Mouse (Mus musculus) lung, embryonic 14.5 days (tissue): ENCODE data around the gene Dscaml1. TPM values are rescaled to one million over a fixed set of nuclear protein-coding genes. Genes with fewer than 3 reads are reported as not detected.

Experiments
- ATAC-seq: fragments of 200-750 bp; cut with Nextera tagmentation; 2 replicates; pipeline ENCODE4 v1.8.0; 2017; ENCODE audit warnings: mild to moderate bottlenecking, moderate TSS enrichment, moderate library complexity; ENCODE audit not compliant: insufficient read depth
- DNase-seq: peaks from one replicate; pipeline ENCODE4 v3.0.0-alpha.2; 2015
- H3K27ac ChIP-seq: fragments of 300-500 bp; sonication (generic); 2 replicates; pipeline ENCODE4 v1.5.1; 2014; ENCODE audit warnings: low read depth, mild to moderate bottlenecking, moderate library complexity
- H3K27me3 ChIP-seq: fragments of 300-500 bp; sonication (generic); 2 replicates; pipeline ENCODE4 v1.6.1; 2014; ENCODE audit warnings: low read length, control low read depth; ENCODE audit not compliant: insufficient read depth
- H3K36me3 ChIP-seq: fragments of 300-500 bp; sonication (generic); 2 replicates; pipeline ENCODE4 v1.6.1; 2014; ENCODE audit warnings: control low read depth; ENCODE audit not compliant: insufficient read depth
- H3K4me1 ChIP-seq: fragments of 300-500 bp; sonication (generic); 2 replicates; pipeline ENCODE4 v1.6.1; 2014; ENCODE audit warnings: antibody characterized with exemption, control low read depth; ENCODE audit not compliant: insufficient read depth
- H3K4me2 ChIP-seq: fragments of 300-500 bp; sonication (generic); 2 replicates; pipeline ENCODE4 v1.6.1; 2014; ENCODE audit warnings: mild to moderate bottlenecking
- H3K4me3 ChIP-seq: fragments of 300-500 bp; sonication (generic); 2 replicates; pipeline ENCODE4 v1.5.1; 2014; ENCODE audit warnings: low read depth, low read length
- H3K9ac ChIP-seq: fragments of 300-500 bp; sonication (generic); 2 replicates; pipeline ENCODE4 v1.6.1; 2014
- H3K9me3 ChIP-seq: fragments of 300-500 bp; sonication (generic); 2 replicates; pipeline ENCODE4 v1.6.1; 2016; ENCODE audit warnings: low read depth, low read length, control low read depth
- CTCF ChIP-seq: IDR thresholded peaks from 2 replicates; pipeline ENCODE4 v1.5.1; 2016; ENCODE audit warnings: antibody characterized with exemption, low read depth
- WGBS: fragments of 180-500 bp; shearing (Covaris S2); extraction: QIAGEN DNeasy Blood & Tissue Kit; methylation state at CpG from one replicate; pipeline ENCODE4 v1.1.7; 2014; 5-methylcytosine and 5-hydroxymethylcytosine counted together
- polyA plus RNA-seq: library from polyadenylated mRNA; unstranded; fragments of >200 nt; fragmentation: Nextera tagmentation; extraction: Ambion mirVana; gene quantifications from 2 replicates; pipeline ENCODE4 v1.2.1, GENCODE M21; 2014

The Dscaml1 gene
- polyA plus RNA-seq, 1 experiment from 2014 or later, result 0.05 TPM

DNA sequence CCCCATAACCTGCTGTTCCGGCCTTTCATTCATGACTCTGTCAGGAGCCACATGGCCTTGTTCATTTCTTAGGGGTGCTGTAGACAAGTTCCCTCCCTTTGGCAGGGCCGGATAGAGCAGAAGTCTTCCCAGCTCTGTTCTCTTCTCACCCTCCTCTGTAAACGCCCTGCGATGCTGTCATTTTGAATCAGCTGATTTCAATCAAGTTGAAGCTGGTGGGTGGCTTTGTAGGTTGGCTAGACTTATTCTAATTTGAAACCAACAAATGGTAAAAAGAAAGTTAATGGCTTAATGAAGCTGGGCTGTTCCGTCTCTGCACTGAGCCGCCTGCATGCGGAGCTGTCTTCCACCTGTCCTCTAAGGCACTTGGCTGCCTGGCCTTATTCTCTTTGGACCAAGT is 161.3 kb downstream of the Dscaml1 start:
- WGBS, result 84% methylated on average over 7 of the region's 7 CpGs
- DNase-seq (no peak), ATAC-seq (no peak)
- no peaks in the 10 kb centered on the region for H3K27me3 ChIP-seq
- no peak for TF ChIP-seq CTCF
- H3K36me3 ChIP-seq, result no peaks in the 10 kb centered on the region
- no peaks in the 10 kb centered on the region for H3K9me3 ChIP-seq
- H3K4me2 ChIP-seq, result no peak overlapping the region
- H3K4me3 ChIP-seq, result no peak overlapping the region
- no peak overlapping the region for H3K27ac ChIP-seq
- H3K4me1 ChIP-seq, result no peaks in the 10 kb centered on the region
- no peak overlapping the region for H3K9ac ChIP-seq

DNA sequence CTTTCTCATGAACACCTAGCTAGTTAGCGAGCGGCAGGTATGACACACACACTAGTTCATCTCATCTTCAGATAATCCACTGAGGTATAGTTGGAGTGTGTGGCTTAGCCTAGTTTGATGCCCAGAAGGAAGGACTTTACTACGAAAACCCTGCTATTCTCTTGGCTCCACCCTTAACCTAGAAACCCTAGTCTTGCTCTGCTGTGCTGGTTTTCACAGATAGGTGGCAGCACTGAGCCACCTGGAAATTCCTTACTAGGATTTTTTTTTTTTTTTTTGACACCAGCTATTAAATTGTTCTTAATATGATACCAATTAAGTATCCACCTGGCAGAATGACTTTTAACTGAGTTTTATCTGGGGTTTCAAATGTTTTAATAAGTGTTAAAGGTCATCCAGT is 163.4 kb downstream of the Dscaml1 start:
- no peaks in the 10 kb centered on the region for H3K27me3 ChIP-seq
- H3K4me2 ChIP-seq, result no peak overlapping the region
- no peaks in the 10 kb centered on the region for H3K36me3 ChIP-seq
- no peaks in the 10 kb centered on the region for H3K4me1 ChIP-seq
- no peaks in the 10 kb centered on the region for H3K9me3 ChIP-seq
- no peak overlapping the region for H3K9ac ChIP-seq
- no peak overlapping the region for H3K27ac ChIP-seq
- no peak overlapping the region for H3K4me3 ChIP-seq
- 71% methylated on average over 3 of the region's 3 CpGs for WGBS
- ATAC-seq (no peak), DNase-seq (peak; percentile 81)
- peak; percentile 82 for TF ChIP-seq CTCF

DNA sequence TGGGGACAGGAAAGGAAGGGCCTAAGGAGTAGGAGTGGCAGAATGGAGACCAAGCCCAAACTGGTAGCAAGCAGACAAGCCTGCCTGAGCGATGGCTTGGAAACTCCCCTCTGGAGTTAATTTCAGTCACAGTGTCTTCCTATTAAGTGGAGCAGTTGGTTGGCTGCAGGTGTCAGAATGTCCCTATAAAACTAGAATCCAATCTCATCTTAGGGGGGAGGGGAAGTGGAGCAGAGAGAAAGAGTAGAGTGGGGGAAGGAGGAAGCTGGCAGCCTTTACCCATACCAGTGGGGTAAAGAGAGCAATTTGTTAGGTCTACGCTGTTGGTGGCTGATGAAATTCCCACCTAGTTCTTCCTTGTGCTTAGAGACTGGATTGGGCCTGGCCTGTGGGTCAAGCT is 164.6 kb downstream of the Dscaml1 start:
- Histone ChIP-seq H3K4me2 (no peak overlapping the region), H3K36me3 (no peaks in the 10 kb centered on the region), H3K9me3 (no peaks in the 10 kb centered on the region), H3K4me3 (no peak overlapping the region), H3K4me1 (no peaks in the 10 kb centered on the region), H3K9ac (no peak overlapping the region), H3K27ac (no peak overlapping the region), H3K27me3 (no peaks in the 10 kb centered on the region)
- DNase-seq, result no peak
- no peak for TF ChIP-seq CTCF
- ATAC-seq, result no peak
- 87% methylated on average over 2 of the region's 2 CpGs for WGBS

- H3K36me3 ChIP-seq, result no peaks in the 10 kb centered on the region
- ATAC-seq, result no peak
- DNase-seq, result no peak
- H3K4me3 ChIP-seq, result no peak overlapping the region
- no peaks in the 10 kb centered on the region for H3K4me1 ChIP-seq
- H3K4me2 ChIP-seq, result no peak overlapping the region
- H3K9me3 ChIP-seq, result no peaks in the 10 kb centered on the region
- H3K9ac ChIP-seq, result no peak overlapping the region
- WGBS, result 71% methylated on average over 9 of the region's 9 CpGs
- no peaks in the 10 kb centered on the region for H3K27me3 ChIP-seq
- TF ChIP-seq CTCF, result no peak
- H3K27ac ChIP-seq, result no peak overlapping the region
These were observed 165.9 kb downstream of the Dscaml1 start for GRCm38 (mm10) chr9:45592374-45592773.

GRCm38 (mm10) chr9:45598117-45598516 is 171.7 kb downstream of the Dscaml1 start:
- no peak overlapping the region for H3K9ac ChIP-seq
- no peaks in the 10 kb centered on the region for H3K4me1 ChIP-seq
- ATAC-seq (no peak), DNase-seq (no peak)
- no peak for TF ChIP-seq CTCF
- WGBS, result 74% methylated on average over 5 of the region's 5 CpGs
- H3K4me2 ChIP-seq, result no peak overlapping the region
- H3K27me3 ChIP-seq, result no peaks in the 10 kb centered on the region
- no peaks in the 10 kb centered on the region for H3K36me3 ChIP-seq
- H3K4me3 ChIP-seq, result no peak overlapping the region
- no peaks in the 10 kb centered on the region for H3K9me3 ChIP-seq
- H3K27ac ChIP-seq, result no peak overlapping the region

DNA sequence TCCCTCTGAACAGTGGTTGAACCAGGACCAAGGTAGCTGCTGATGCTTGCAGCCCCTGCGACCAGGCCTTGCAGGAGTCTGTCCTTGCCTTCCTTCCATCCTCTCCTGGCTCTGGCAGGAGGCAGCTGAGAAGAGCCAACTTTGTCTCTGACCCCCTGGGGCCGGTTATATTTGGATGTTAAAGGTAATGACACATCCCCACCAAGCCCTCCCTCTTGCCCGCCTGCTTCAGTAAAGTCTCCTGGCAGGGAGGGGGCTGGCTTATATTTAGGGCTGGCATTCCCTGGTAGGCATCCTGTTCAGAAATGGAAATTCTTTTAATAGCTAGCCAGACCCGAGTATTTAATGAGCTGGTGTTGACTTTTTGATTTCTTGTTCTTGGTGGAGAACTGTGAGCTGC is 172.9 kb downstream of the Dscaml1 start:
- no peaks in the 10 kb centered on the region for H3K4me1 ChIP-seq
- H3K9ac ChIP-seq, result no peak overlapping the region
- H3K9me3 ChIP-seq, result no peaks in the 10 kb centered on the region
- DNase-seq, result no peak
- H3K27ac ChIP-seq, result no peak overlapping the region
- no peaks in the 10 kb centered on the region for H3K27me3 ChIP-seq
- no peak for ATAC-seq
- no peaks in the 10 kb centered on the region for H3K36me3 ChIP-seq
- no peak for TF ChIP-seq CTCF
- 46% methylated on average over 4 of the region's 4 CpGs for WGBS
- no peak overlapping the region for H3K4me3 ChIP-seq
- no peak overlapping the region for H3K4me2 ChIP-seq

DNA sequence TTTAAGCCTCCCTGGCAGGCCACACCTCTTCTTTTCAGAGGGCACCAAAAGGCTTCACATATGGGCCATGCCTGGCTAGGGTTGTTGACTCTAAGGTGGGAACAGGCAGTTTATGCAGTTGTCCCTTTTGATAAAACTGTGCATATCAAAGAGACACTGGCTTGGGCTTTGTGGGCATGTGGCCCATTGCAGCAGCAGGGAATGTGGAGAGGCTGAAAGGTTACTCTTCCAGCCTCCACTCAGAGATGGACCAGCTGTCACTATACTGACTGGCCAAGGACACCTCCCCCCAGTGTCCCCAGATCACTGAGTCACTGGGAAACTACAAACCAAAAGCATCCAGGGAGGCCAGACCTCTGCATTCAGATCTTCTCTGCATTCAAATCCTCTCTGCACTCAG is 180.9 kb downstream of the Dscaml1 start:
- DNase-seq (no peak), ATAC-seq (no peak)
- no peak overlapping the region for H3K4me2 ChIP-seq
- no peaks in the 10 kb centered on the region for H3K4me1 ChIP-seq
- no peak overlapping the region for H3K4me3 ChIP-seq
- H3K9ac ChIP-seq, result no peak overlapping the region
- no peaks in the 10 kb centered on the region for H3K9me3 ChIP-seq
- no peaks in the 10 kb centered on the region for H3K27me3 ChIP-seq
- H3K27ac ChIP-seq, result no peak overlapping the region
- H3K36me3 ChIP-seq, result no peaks in the 10 kb centered on the region
- TF ChIP-seq CTCF, result no peak
